Mouse (Mus musculus) hindbrain, postnatal 0 days (tissue): ENCODE data around the gene F7. TPM values are rescaled to one million over a fixed set of nuclear protein-coding genes. Genes with fewer than 3 reads are reported as not detected.
A peak's percentile ranks its signal among the peaks of the same experiment; 100 is the strongest.

Experiments
- ATAC-seq: fragments of 200-750 bp; cut with Nextera tagmentation; 2 replicates; pipeline ENCODE4 v1.8.0; 2017; ENCODE audit warnings: mild to moderate bottlenecking, moderate TSS enrichment, moderate library complexity
- DNase-seq: peaks from one replicate; pipeline ENCODE4 v3.0.0-alpha.2; 2015; ENCODE audit warnings: low spot score
- H3K27ac ChIP-seq: fragments of 300-500 bp; sonication (generic); 2 replicates; pipeline ENCODE4 v1.5.1; 2014; ENCODE audit warnings: mild to moderate bottlenecking
- H3K27me3 ChIP-seq: fragments of 300-500 bp; sonication (generic); 2 replicates; pipeline ENCODE4 v1.6.1; 2014; ENCODE audit warnings: low read length, mixed read lengths; ENCODE audit not compliant: insufficient read depth
- H3K36me3 ChIP-seq: fragments of 300-500 bp; sonication (generic); 2 replicates; pipeline ENCODE4 v1.6.1; 2014; ENCODE audit warnings: low read length, mixed read lengths; ENCODE audit not compliant: insufficient read depth
- H3K4me1 ChIP-seq: fragments of 300-500 bp; sonication (generic); 2 replicates; pipeline ENCODE4 v1.6.1; 2014; ENCODE audit warnings: antibody characterized with exemption, low read length, mixed read lengths; ENCODE audit not compliant: insufficient read depth
- H3K4me2 ChIP-seq: fragments of 300-500 bp; sonication (generic); 2 replicates; pipeline ENCODE4 v1.6.1; 2014; ENCODE audit warnings: low read depth, mild to moderate bottlenecking, low read length, moderate library complexity, mixed read lengths
- H3K4me3 ChIP-seq: fragments of 300-500 bp; sonication (generic); 2 replicates; pipeline ENCODE4 v1.5.1; 2014; ENCODE audit warnings: low read length
- H3K9ac ChIP-seq: fragments of 300-500 bp; sonication (generic); replicated peaks from 2 replicates; pipeline ENCODE4 v1.6.1; 2014; ENCODE audit warnings: mild to moderate bottlenecking, low read length, moderate library complexity, mixed read lengths
- H3K9me3 ChIP-seq: fragments of 300-500 bp; sonication (generic); 2 replicates; pipeline ENCODE4 v1.6.1; 2016; ENCODE audit warnings: low read length, mixed read lengths
- CTCF ChIP-seq: IDR thresholded peaks from 2 replicates; pipeline ENCODE4 v1.5.1; 2016; ENCODE audit warnings: antibody characterized with exemption, control low read depth, low read depth
- WGBS: fragments of 180-500 bp; shearing (Covaris S2); extraction: QIAGEN DNeasy Blood & Tissue Kit; methylation state at CpG from one replicate; pipeline ENCODE4 v1.1.7; 2014; 5-methylcytosine and 5-hydroxymethylcytosine counted together
- polyA plus RNA-seq: library from polyadenylated mRNA; unstranded; fragments of >200 nt; fragmentation: Nextera tagmentation; extraction: Ambion mirVana; gene quantifications from 2 replicates; pipeline ENCODE4 v1.2.1, GENCODE M21; 2015
- total RNA-seq: library from RNA; depleted of rRNA; stranded (reverse); fragments of >200 nt; gene quantifications from 2 replicates; pipeline ENCODE4 v1.2.3, GENCODE M21; 2014

The F7 gene
- total and polyA plus RNA-seq, 2 experiments from 2014 or later: 0.10 TPM; not detected in 1

DNA sequence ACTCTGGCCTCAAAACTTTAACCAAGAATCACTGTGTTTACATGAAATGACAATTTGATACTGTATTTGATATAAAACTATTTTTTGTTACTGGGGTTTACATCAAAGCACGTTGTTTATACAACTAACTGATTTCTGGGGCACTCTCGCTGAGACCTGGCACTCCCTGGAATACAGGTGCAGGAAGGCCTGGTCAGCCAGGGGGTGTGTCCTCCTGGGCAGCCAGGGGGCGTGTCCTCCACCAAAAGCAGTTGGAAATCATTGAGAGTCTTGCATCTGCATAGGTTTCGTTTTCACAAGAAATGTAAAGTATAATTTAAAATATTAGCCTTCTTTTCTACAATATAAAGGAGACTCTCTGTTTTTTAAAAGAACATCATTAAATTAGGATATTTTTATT, 6.3 kb upstream of the F7 start:
- WGBS: 65% methylated on average over 4 of the region's 4 CpGs
- TF ChIP-seq CTCF: no peak
- Histone ChIP-seq H3K4me1 (no peaks in the 10 kb centered on the region), H3K4me3 (no peak overlapping the region), H3K27me3 (no peaks in the 10 kb centered on the region), H3K9me3 (no peaks in the 10 kb centered on the region), H3K36me3 (peaks cover 56% of the 10 kb centered on the region), H3K4me2 (no peak overlapping the region), H3K9ac (no peak overlapping the region), H3K27ac (no peak overlapping the region)
- DNase-seq (no peak), ATAC-seq (no peak)

DNA sequence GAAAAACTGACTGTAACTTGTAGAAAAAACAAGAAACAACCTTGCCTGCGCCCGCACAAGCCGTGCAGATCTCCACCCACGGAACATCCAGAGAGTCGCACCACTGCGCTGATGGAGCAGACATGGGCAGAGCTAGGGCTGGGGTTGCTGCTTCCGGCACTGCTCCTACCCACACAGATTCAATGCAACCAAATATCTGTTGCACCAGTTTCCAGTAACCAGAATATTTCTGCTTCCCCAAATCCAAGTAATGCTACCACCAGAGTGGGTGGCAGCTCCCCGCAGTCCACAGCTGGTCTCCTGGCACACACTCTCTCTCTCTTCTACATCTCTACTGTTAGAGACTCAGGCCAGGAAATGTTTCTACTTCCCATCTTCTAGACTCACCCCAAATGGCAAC, 4.0 kb upstream of the F7 start:
- no peak overlapping the region for H3K27ac ChIP-seq
- peaks cover 37% of the 10 kb centered on the region for H3K36me3 ChIP-seq
- H3K9me3 ChIP-seq: no peaks in the 10 kb centered on the region
- H3K4me2 ChIP-seq: no peak overlapping the region
- WGBS: 95% methylated on average over 8 of the region's 8 CpGs
- no peak overlapping the region for H3K4me3 ChIP-seq
- H3K4me1 ChIP-seq: no peaks in the 10 kb centered on the region
- DNase-seq (no peak), ATAC-seq (no peak)
- H3K9ac ChIP-seq: no peak overlapping the region
- TF ChIP-seq CTCF: no peak
- H3K27me3 ChIP-seq: no peaks in the 10 kb centered on the region

DNA sequence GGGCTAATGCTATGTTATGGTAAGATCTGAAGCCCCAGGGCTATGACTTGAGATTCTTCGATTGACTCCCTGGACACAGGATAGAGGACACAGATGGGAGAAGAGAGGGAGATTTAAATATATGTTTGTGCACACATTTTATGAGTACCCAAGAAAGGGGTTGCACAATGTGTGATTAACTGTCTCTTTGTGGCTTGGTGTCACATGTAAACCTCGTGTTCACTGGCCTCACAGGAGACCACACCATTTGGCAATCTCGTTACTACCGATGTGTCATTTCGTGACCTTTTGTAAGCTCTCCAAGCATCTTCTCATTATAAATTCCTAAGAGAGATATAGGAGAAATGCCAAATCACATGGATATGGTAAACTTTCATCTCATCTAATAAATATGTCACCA, 1.8 kb downstream of the F7 start:
- no peak overlapping the region for H3K27ac ChIP-seq
- no peak for ATAC-seq
- no peak overlapping the region for H3K4me3 ChIP-seq
- H3K9ac ChIP-seq: no peak overlapping the region
- no peak overlapping the region for H3K4me2 ChIP-seq
- H3K9me3 ChIP-seq: no peaks in the 10 kb centered on the region
- H3K36me3 ChIP-seq: no peaks in the 10 kb centered on the region
- no peak for TF ChIP-seq CTCF
- 87% methylated on average over 5 of the region's 5 CpGs for WGBS
- H3K4me1 ChIP-seq: no peaks in the 10 kb centered on the region
- no peaks in the 10 kb centered on the region for H3K27me3 ChIP-seq
- DNase-seq: no peak

DNA sequence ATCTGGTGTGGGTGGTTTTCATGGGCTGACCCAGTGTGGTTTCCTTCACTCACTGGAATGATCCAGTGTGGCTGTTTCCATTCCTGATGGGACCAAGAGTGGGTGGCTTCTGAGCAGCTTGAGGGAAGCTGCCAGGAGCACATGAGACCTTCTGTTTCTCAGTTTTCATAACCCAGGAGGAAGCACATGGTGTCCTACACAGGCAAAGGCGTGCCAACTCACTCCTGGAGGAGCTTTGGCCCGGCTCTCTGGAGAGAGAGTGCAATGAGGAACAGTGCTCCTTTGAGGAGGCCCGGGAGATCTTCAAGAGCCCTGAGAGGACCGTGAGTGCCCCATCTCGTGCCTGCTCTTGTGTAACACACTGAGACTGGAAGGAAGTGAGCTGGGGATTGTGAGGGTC, 2.6 kb downstream of the F7 start:
- Histone ChIP-seq H3K27ac (no peak overlapping the region), H3K36me3 (no peaks in the 10 kb centered on the region), H3K27me3 (no peaks in the 10 kb centered on the region), H3K4me1 (no peaks in the 10 kb centered on the region), H3K4me2 (no peak overlapping the region), H3K9me3 (no peaks in the 10 kb centered on the region), H3K4me3 (no peak overlapping the region), H3K9ac (no peak overlapping the region)
- WGBS: 74% methylated on average over 5 of the region's 5 CpGs
- DNase-seq: no peak
- ATAC-seq: no peak
- no peak for TF ChIP-seq CTCF

DNA sequence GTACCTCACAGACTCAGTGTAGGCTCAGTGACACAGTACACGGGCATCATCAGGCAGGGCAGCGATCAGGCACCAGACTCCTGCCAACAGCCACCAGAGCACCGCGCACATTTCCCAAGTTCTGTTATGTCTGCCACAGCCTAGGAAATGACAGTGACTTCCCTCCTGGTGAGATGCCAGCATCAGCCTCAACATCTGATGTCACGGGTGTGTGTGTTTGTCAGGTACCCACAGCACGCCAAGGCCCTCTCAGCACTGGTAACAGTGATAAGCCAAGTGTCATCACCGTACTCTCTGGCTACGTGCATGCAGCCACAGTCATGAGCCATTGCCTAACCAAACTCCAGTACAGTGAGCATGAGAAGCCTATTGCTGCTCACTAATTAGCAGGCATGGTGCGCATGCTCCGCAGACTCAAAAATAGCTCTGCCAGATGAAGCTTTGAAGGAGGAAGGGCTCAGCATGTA, 10.5 kb downstream of the F7 start:
- DNase-seq: peak; percentile 43
- H3K9me3 ChIP-seq: no peaks in the 10 kb centered on the region
- WGBS: 85% methylated on average over 10 of the region's 10 CpGs
- TF ChIP-seq CTCF: no peak
- ATAC-seq: peak; percentile 48; the same call in 1 of the 2 replicates
- no peak overlapping the region for H3K27ac ChIP-seq
- no peaks in the 10 kb centered on the region for H3K36me3 ChIP-seq
- no peak overlapping the region for H3K4me2 ChIP-seq
- no peak overlapping the region for H3K4me3 ChIP-seq
- H3K27me3 ChIP-seq: no peaks in the 10 kb centered on the region
- no peaks in the 10 kb centered on the region for H3K4me1 ChIP-seq
- H3K9ac ChIP-seq: no peak overlapping the region

DNA sequence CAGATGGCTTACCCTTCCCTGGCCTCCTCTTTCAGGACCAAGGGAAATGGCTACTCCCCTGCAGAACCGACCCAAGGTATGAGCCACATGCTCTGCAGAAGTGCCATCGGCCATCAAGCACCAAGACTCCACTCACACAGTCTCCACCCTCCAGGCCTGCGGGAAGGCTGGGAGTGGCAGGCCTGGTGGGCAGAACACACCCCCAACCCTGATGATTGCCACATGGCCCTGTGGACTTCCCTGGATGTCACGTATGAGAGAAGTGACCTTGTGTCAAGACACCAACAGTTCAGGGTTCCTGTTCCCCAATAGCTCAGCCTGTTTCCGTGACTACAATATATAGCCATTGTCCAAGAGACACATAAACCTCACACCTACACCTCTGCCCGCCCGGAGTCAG, 11.2 kb downstream of the F7 start, which contains the start of gene F10:
Gene F10 (plus strand): TSS at position 294 of the 400 bp plus-strand sequence.
- DNase-seq: no peak
- H3K4me3 ChIP-seq: no peak within 1 kb of the TSS
- H3K27me3 ChIP-seq: no peaks in the 10 kb centered on the region
- no peak within 1 kb of the TSS for H3K9ac ChIP-seq
- no peak within 1 kb of the TSS for H3K4me2 ChIP-seq
- no peaks in the 10 kb centered on the region for H3K9me3 ChIP-seq
- no peak for ATAC-seq
- H3K4me1 ChIP-seq: no peaks in the 10 kb centered on the region
- H3K36me3 ChIP-seq: no peaks in the 10 kb centered on the region
- 80% methylated on average over 7 of the region's 7 CpGs for WGBS
- no peak within 1 kb of the TSS for H3K27ac ChIP-seq
- TF ChIP-seq CTCF: no peak

DNA sequence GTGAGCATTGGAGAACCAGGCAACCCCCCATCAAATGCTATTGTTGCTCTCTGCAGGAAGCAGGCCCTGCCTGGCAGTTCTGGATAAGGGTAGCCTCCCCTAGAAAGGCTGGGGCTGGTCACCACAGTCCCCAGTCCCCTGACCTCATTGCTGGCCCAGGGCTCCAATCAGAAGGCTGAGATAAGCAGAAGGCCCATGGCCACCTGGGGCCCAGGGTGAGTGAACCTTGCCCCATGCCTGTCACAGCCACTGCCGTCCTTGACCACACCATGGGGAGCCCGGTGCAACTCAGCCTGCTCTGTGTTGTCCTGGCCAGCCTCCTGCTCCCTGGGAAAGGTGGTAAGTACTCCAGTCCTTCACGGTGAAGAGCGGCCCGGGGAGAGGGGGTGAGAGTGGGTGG, 11.7 kb downstream of the F7 start:
- Histone ChIP-seq H3K27me3 (no peaks in the 10 kb centered on the region), H3K4me1 (no peaks in the 10 kb centered on the region), H3K36me3 (no peaks in the 10 kb centered on the region), H3K9me3 (no peaks in the 10 kb centered on the region), H3K4me2 (no peak overlapping the region), H3K9ac (no peak overlapping the region), H3K27ac (no peak overlapping the region), H3K4me3 (no peak overlapping the region)
- no peak for TF ChIP-seq CTCF
- no peak for DNase-seq
- WGBS: 38% methylated on average over 5 of the region's 5 CpGs
- ATAC-seq: no peak
